Mouse (Mus musculus) myocyte (in vitro differentiated cells): Measurements from ENCODE around the gene Fam172a.

ENCODE experiments used
- E2F4 ChIP-seq: IDR thresholded peaks from one replicate; pipeline ENCODE4 v1.6.1; 2011; ENCODE audit warnings: mild to moderate bottlenecking, control low read depth, moderate library complexity; ENCODE audit not compliant: insufficient read depth
- MAX ChIP-seq: IDR thresholded peaks from one replicate; pipeline ENCODE4 v1.6.1; 2011; ENCODE audit warnings: low read depth, mild to moderate bottlenecking, control low read depth
- MYOD1 ChIP-seq, 3 experiments: IDR thresholded peaks; one replicate each; pipeline ENCODE4 v1.6.1; 2011; ENCODE audit warnings: control low read depth in 2 of 3, low read depth in 2 of 3, mild to moderate bottlenecking in 2 of 3, moderate library complexity in 1 of 3; ENCODE audit not compliant: insufficient read length in 2 of 3, control insufficient read depth in 1 of 3
- MYOG ChIP-seq, 3 experiments: IDR thresholded peaks; one replicate each; pipeline ENCODE4 v1.6.1; 2011; ENCODE audit warnings: control low read depth in 2 of 3, low read depth in 2 of 3, mild to moderate bottlenecking in 2 of 3; ENCODE audit not compliant: insufficient read length in 2 of 3, control insufficient read depth in 1 of 3, insufficient read depth in 1 of 3
- POLR2A ChIP-seq: IDR thresholded peaks from one replicate; pipeline ENCODE4 v1.6.1; 2011; ENCODE audit warnings: low read depth, mild to moderate bottlenecking, control low read depth, moderate library complexity; ENCODE audit not compliant: insufficient read length
- POLR2AphosphoS2 ChIP-seq: IDR thresholded peaks from one replicate; pipeline ENCODE4 v1.6.1; 2011; ENCODE audit warnings: low read depth, control low read depth; ENCODE audit not compliant: insufficient read length
- TCF12 ChIP-seq: IDR thresholded peaks from one replicate; pipeline ENCODE4 v1.6.1; 2011; ENCODE audit warnings: mild to moderate bottlenecking, control low read depth; ENCODE audit not compliant: poor library complexity, insufficient read depth, severe bottlenecking
- TCF3 ChIP-seq: IDR thresholded peaks from one replicate; pipeline ENCODE4 v1.6.1; 2011; ENCODE audit warnings: low read depth, control low read depth; ENCODE audit not compliant: insufficient read length
- USF1 ChIP-seq: IDR thresholded peaks from one replicate; pipeline ENCODE4 v1.6.1; 2011; ENCODE audit warnings: low read depth, mild to moderate bottlenecking, control low read depth, moderate library complexity

GRCm38 (mm10) chr13:78037203-78037602, 335.4 kb downstream of the Fam172a start:
- TF ChIP-seq USF1, result no peak
- no peak for TF ChIP-seq POLR2A
- no peak for TF ChIP-seq E2F4
- no peak for TF ChIP-seq MYOG (IDR thresholded peaks at IDR 0.05; ENCODE audit: control insufficient read depth in 1 of 3, insufficient read depth in 1 of 3, insufficient read length in 2 of 3, low read depth in 2 of 3)
- TF ChIP-seq TCF3, result no peak
- TF ChIP-seq MYOD1 (IDR thresholded peaks at IDR 0.05; ENCODE audit: control insufficient read depth in 1 of 3, insufficient read length in 2 of 3, low read depth in 2 of 3), result no peak
- TF ChIP-seq MAX, result no peak
- TF ChIP-seq POLR2AphosphoS2, result no peak
- TF ChIP-seq TCF12, result no peak
